9 mouse cellular contexts compared by ENCODE assay signal in the genomic region with DNA sequence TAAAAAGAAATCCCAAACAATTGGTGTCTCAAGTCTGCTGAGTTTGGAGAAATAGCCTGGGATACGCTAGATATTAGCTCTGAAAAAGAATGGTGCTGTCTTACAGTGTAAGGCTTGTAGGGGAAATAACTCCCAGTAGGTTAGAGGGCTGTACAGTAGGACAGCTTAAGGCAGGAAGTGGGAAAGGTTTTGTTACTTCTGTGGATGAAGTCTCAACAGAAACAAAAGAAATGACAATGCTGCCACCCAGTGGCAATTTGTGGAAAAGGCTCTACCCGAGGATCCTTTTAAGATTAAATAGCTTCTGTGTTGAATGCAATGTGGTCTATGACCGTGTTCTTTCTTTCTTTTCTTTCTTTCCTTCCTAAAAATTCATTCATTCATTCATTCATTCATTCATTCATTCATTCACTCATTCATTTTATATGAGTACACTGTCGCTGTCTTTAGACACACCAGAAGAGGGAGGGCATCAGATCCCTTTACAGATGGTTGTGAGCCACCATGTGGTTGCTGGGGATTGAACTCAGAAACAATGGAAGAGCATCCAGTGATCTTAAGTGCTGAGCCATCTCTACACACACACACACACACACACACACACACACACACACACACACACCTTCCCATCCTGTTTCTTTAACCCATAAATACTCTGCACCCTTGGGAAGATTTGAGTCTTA. TPM values are rescaled to one million over a fixed set of nuclear protein-coding genes. Genes with fewer than 3 reads are reported as not detected.
DNase-seq lines count a peak whose midpoint lies in the region; ATAC-seq and TF ChIP-seq lines count a peak whose summit lies in the region.
"Had no signal": no experiment of that assay in that cellular context is flagged by ENCODE, and none has a peak within 500 bp of the region (broad histone marks: within the 10 kb centered on the region; RNA-seq: fewer than 3 reads in every experiment).

No protein-coding gene starts in this region.

- no peak overlapping the region for H3K27ac ChIP-seq in hindbrain, postnatal 0 days
- H3K27ac ChIP-seq: macrophage had no signal

- no peaks in the 10 kb centered on the region for H3K36me3 ChIP-seq in hindbrain, postnatal 0 days (ENCODE audit: insufficient read depth, low read length)

- H3K27me3 ChIP-seq in Patski = peaks cover 19% of the 10 kb centered on the region
- H3K27me3 ChIP-seq in hindbrain, postnatal 0 days (ENCODE audit: insufficient read depth, low read length) = no peaks in the 10 kb centered on the region

- DNase-seq in Patski (ENCODE audit: low read depth, low spot score) = peak; percentile 19
- peak; percentile 84 to 85 for DNase-seq in cerebellum, postnatal 14 days
- peak; percentile 71 to 74 for DNase-seq in frontal cortex, postnatal 25 days (ENCODE audit: low spot score in 2 of 2)
- DNase-seq in hindbrain, postnatal 0 days (ENCODE audit: low spot score) = peak; percentile 90
- peak; percentile 39 to 69 for DNase-seq in layer of hippocampus, postnatal 36 days
- peak; percentile 91 for DNase-seq in lung, postnatal 36 days
- DNase-seq in right cerebral cortex, adult 18-20 months = peak; percentile 55
- DNase-seq in urinary bladder, postnatal 14 days (ENCODE audit: low spot score) = peak; percentile 78

- no peaks in the 10 kb centered on the region for H3K4me1 ChIP-seq in hindbrain, postnatal 0 days (ENCODE audit: insufficient read depth, low read length)

- no peak overlapping the region for H3K4me2 ChIP-seq in hindbrain, postnatal 0 days (ENCODE audit: low read depth, low read length)

- ATAC-seq in Patski = no peak
- ATAC-seq in hindbrain, postnatal 0 days = peak; percentile 63; the same call in 1 of the 2 replicates

- in situ Hi-C loops in Patski (cut with MboI; ENCODE audit: low pct_unique_long_range_greater_than_20kb) = loop anchor here (5.0 to 10.0 kb wide), 2 partner anchors 66 to 274 kb away; a partner anchor contains a TSS

- CTCF ChIA-PET in Patski (lab: Charles Lee) = interaction anchor here (0.9 to 2.2 kb wide), 15 partner anchors 13 to 366 kb away, joined by 3 to 9 read pairs (median 4); a partner anchor contains a TSS

- no peak overlapping the region for H3K9ac ChIP-seq in hindbrain, postnatal 0 days (replicated peaks; ENCODE audit: low read length)

- H3K9me3 ChIP-seq in hindbrain, postnatal 0 days (ENCODE audit: low read length) = no peaks in the 10 kb centered on the region

- POLR2A ChIA-PET in Patski (lab: Charles Lee) = interaction anchor here (0.6 to 0.8 kb wide), 2 partner anchors 25 to 60 kb away, joined by 3 to 4 read pairs; no protein-coding TSS in a partner anchor

- WGBS in hindbrain, postnatal 0 days = 7% methylated on average over 4 of the region's 4 CpGs

- peak; percentile 73 for TF ChIP-seq CTCF in Patski (IDR thresholded peaks at IDR 0.05)
- peak; percentile 83 for TF ChIP-seq CTCF in hindbrain, postnatal 0 days (IDR thresholded peaks at IDR 0.05; ENCODE audit: low read depth)

- no peak overlapping the region for H3K4me3 ChIP-seq in hindbrain, postnatal 0 days (ENCODE audit: low read length)

RNA-seq across cellular contexts. Expression of a gene that starts 0.9 kb away (rescaled TPM):
- polyA plus RNA-seq in Patski (2021) = not detected
- total RNA-seq in hindbrain, postnatal 0 days (2014; rRNA removed) = not detected in 2 replicates
- polyA plus RNA-seq in hindbrain, postnatal 0 days (2015; fragmentation: Nextera tagmentation; extraction: Ambion mirVana) = not detected in 2 replicates
- total RNA-seq in layer of hippocampus, postnatal 36 days (2021) = not detected
- polyA plus RNA-seq: macrophage had no signal

RNA-seq across cellular contexts. Expression of a gene that starts 6.6 kb away (rescaled TPM):
- 28.4 TPM for polyA plus RNA-seq in Patski (2021)
- total RNA-seq in hindbrain, postnatal 0 days (2014; rRNA removed) = 15.2 and 19.6 TPM in 2 replicates
- polyA plus RNA-seq in hindbrain, postnatal 0 days (2015; fragmentation: Nextera tagmentation; extraction: Ambion mirVana) = 33.3 and 36.1 TPM in 2 replicates
- 1 to 10 TPM; 5.8 to 7.3 TPM for total RNA-seq in layer of hippocampus, postnatal 36 days (2021)

RNA-seq across cellular contexts. Expression of a gene that starts 27.0 kb away (rescaled TPM):
- 764 TPM for polyA plus RNA-seq in Patski (2021)
- total RNA-seq in hindbrain, postnatal 0 days (2014; rRNA removed) = 295 and 315 TPM in 2 replicates
- polyA plus RNA-seq in hindbrain, postnatal 0 days (2015; fragmentation: Nextera tagmentation; extraction: Ambion mirVana) = 450 and 463 TPM in 2 replicates
- 100 to 1,000 TPM; 338 to 342 TPM for total RNA-seq in layer of hippocampus, postnatal 36 days (2021)

RNA-seq across cellular contexts. Expression of a gene that starts 50.4 kb away (rescaled TPM):
- 141 TPM for polyA plus RNA-seq in Patski (2021)
- 81.6 and 87.7 TPM in 2 replicates for total RNA-seq in hindbrain, postnatal 0 days (2014; rRNA removed)
- 417 and 428 TPM in 2 replicates for polyA plus RNA-seq in hindbrain, postnatal 0 days (2015; fragmentation: Nextera tagmentation; extraction: Ambion mirVana)
- 100 to 1,000 TPM; 155 to 157 TPM for total RNA-seq in layer of hippocampus, postnatal 36 days (2021)

Comparison
In these comparisons a context has a peak if more than half of its experiments do, and no peak if none do; other contexts are left out.
1. DNase-seq: peak in every context shown above with its lines; median percentile 91 in lung, postnatal 36 days; 90 in hindbrain, postnatal 0 days; 84 in cerebellum, postnatal 14 days; 78 in urinary bladder, postnatal 14 days; 72 in frontal cortex, postnatal 25 days; 55 in right cerebral cortex, adult 18-20 months; 54 in layer of hippocampus, postnatal 36 days; 19 in Patski.